In the genomic region with DNA sequence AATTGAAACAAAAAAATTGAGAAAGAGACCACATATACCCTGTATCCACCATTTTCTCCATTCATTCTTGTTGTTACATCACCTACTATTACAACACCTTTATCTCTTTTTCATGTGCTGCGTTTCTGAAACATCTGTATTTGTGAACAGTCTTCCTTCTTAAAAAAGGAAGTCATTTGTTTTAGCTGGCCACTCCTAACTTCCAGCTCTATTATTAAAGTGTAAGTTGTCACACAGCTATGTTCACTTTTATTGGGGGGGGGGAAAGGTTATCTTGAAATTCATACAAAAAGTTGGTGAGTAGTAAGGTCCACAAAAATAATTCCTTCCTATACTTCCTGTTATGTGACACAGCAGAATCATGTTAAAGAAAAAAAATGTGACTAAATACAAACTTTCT, we compare ENCODE assay signal across 21 mouse cellular contexts. TPM values are rescaled to one million over a fixed set of nuclear protein-coding genes. Genes with fewer than 3 reads are reported as not detected.
DNase-seq lines count a peak whose midpoint lies in the region; ATAC-seq and TF ChIP-seq lines count a peak whose summit lies in the region.
"Had no signal": no experiment of that assay in that cellular context is flagged by ENCODE, and none has a peak within 500 bp of the region (broad histone marks: within the 10 kb centered on the region; RNA-seq: fewer than 3 reads in every experiment).

No protein-coding gene starts in this region.

- no peak for ATAC-seq in activated CD4-positive, CD25-positive, alpha-beta regulatory T cell, adult 4 months
- ATAC-seq: forebrain, embryonic 15.5 days; intestine, embryonic 16.5 days had no signal

- intact Hi-C loops in heart, adult 2 months (cut with DNase I): no loop called here

- H3K79me2 ChIP-seq in macrophage (ENCODE audit: inconsistent target): peaks cover 67% of the 10 kb centered on the region
- peaks cover 5% of the 10 kb centered on the region for H3K79me2 ChIP-seq in heart, adult 2 months (replicated peaks; ENCODE audit: control insufficient read depth, insufficient read depth, low read length)

- H3K27ac ChIP-seq in spleen, adult 2 months (ENCODE audit: insufficient read depth, low read length): no peak overlapping the region
- H3K27ac ChIP-seq in macrophage: peak overlapping the region; percentile 92
- H3K27ac ChIP-seq in heart, adult 2 months: no peak overlapping the region; the same call in 1 of the 2 replicates
- H3K27ac ChIP-seq: embryonic facial prominence, embryonic 15.5 days; forebrain, embryonic 10.5 days; forebrain, embryonic 15.5 days; hindbrain, embryonic 10.5 days; hindbrain, embryonic 14.5 days had no signal

- TF ChIP-seq CTCF in spleen, adult 2 months (IDR thresholded peaks at IDR 0.05; ENCODE audit: extremely low read depth, insufficient read depth, insufficient read length, insufficient replicate concordance): no peak
- no peak for TF ChIP-seq CTCF in heart, adult 2 months (IDR thresholded peaks at IDR 0.05)

- peak overlapping the region; percentile 23; the same call in 1 of the 2 replicates for H3K4me3 ChIP-seq in spleen, adult 2 months (ENCODE audit: extremely low read depth, insufficient read depth, insufficient read length)
- no peak overlapping the region; the same call in 1 of the 2 replicates for H3K4me3 ChIP-seq in macrophage (ENCODE audit: inconsistent target)
- no peak overlapping the region for H3K4me3 ChIP-seq in heart, adult 2 months
- H3K4me3 ChIP-seq: embryonic facial prominence, embryonic 15.5 days; erythroblast, embryonic 14.5 days; forebrain, embryonic 10.5 days; forebrain, embryonic 15.5 days; heart, embryonic 12.5 days; hindbrain, embryonic 10.5 days had no signal

- no peak for TF ChIP-seq EP300 in heart, adult 2 months (IDR thresholded peaks at IDR 0.05; ENCODE audit: insufficient read depth, low read depth, low read length)

- no peak overlapping the region for H3K9ac ChIP-seq in heart, adult 2 months (ENCODE audit: low read depth, low read length)
- H3K9ac ChIP-seq: embryonic facial prominence, embryonic 15.5 days; forebrain, embryonic 15.5 days; heart, embryonic 12.5 days; hindbrain, embryonic 14.5 days had no signal

- 4% methylated on average over 1 of the region's 1 CpGs for WGBS in spleen, adult 2 months
- 0% methylated on average over 1 of the region's 1 CpGs for WGBS in macrophage (ENCODE audit: missing documents)
- 13% methylated on average over 1 of the region's 1 CpGs for WGBS in heart, adult 2 months

- H3K4me1 ChIP-seq in spleen, adult 2 months (ENCODE audit: control insufficient read depth, insufficient read depth, insufficient read length): peaks cover 5% of the 10 kb centered on the region
- peaks cover 5% of the 10 kb centered on the region for H3K4me1 ChIP-seq in heart, adult 2 months (ENCODE audit: control insufficient read depth, insufficient read depth, low read length)

- no peak for DNase-seq in spleen, adult 2 months (ENCODE audit: low read depth in 1 of 2, low spot score in 2 of 2)
- no peak for DNase-seq in spleen, postnatal 36 days (ENCODE audit: low spot score in 2 of 2)
- peak; percentile 46 for DNase-seq in MEL-GATA-1-ER (ENCODE audit: extremely low read depth, low read depth)
- no peak for DNase-seq in heart, adult 2 months
- no peak for DNase-seq in frontal cortex, postnatal 36 days (ENCODE audit: low spot score in 2 of 2)
- DNase-seq: adrenal gland, postnatal 14 days; B cell, adult 2 months; cerebellum, adult 18-20 months; cerebellum, adult 9-11 months; embryo, embryonic 11 days; gastrocnemius, postnatal 10 days had no signal

- TF ChIP-seq POLR2A in spleen, adult 2 months (IDR thresholded peaks at IDR 0.05; ENCODE audit: low read depth, low read length): no peak
- no peak for TF ChIP-seq POLR2A in heart, adult 2 months (IDR thresholded peaks at IDR 0.05; ENCODE audit: insufficient read depth, low read depth, low read length)

- H3K36me3 ChIP-seq in spleen, adult 2 months (ENCODE audit: control insufficient read depth, insufficient read depth, low read length): no peaks in the 10 kb centered on the region
- no peaks in the 10 kb centered on the region for H3K36me3 ChIP-seq in macrophage (ENCODE audit: inconsistent target)
- H3K36me3 ChIP-seq in heart, adult 2 months (ENCODE audit: control insufficient read depth, insufficient read depth, low read length): peaks cover 5% of the 10 kb centered on the region
- H3K36me3 ChIP-seq: embryonic facial prominence, embryonic 15.5 days; forebrain, embryonic 10.5 days; forebrain, embryonic 15.5 days; heart, embryonic 12.5 days; hindbrain, embryonic 10.5 days had no signal

- H3K27me3 ChIP-seq in spleen, adult 2 months (ENCODE audit: control insufficient read depth, insufficient read depth, low read length): no peaks in the 10 kb centered on the region
- H3K27me3 ChIP-seq in heart, adult 2 months (ENCODE audit: control insufficient read depth, insufficient read depth, low read length): no peaks in the 10 kb centered on the region
- H3K27me3 ChIP-seq: embryonic facial prominence, embryonic 15.5 days; forebrain, embryonic 15.5 days; heart, embryonic 12.5 days had no signal

RNA-seq across cellular contexts. Expression of gene Rel, which starts 2.8 kb away (rescaled TPM):
- polyA plus RNA-seq in spleen, adult 2 months (2012; rRNA removed): 12.4 and 13.6 TPM in 2 replicates
- total RNA-seq in macrophage (2018; cell fraction: chromatin; rRNA removed): 100 to 1,000 TPM in 15 of 26 experiments, 10 to 100 TPM in 11; 39.4 to 433 (median 153) TPM
- 100 to 1,000 TPM in 8 of 26 experiments, 10 to 100 TPM in 18; 19.2 to 223 (median 33.9) TPM for total RNA-seq in macrophage (2018; cell fraction: cytosol; rRNA removed)
- 100 to 1,000 TPM in 19 of 26 experiments, 10 to 100 TPM in 7; 44.8 to 434 (median 219) TPM for total RNA-seq in macrophage (2018; cell fraction: nucleus; rRNA removed)
- 9.2 to 15.4 TPM (median 13.0 TPM) in 3 replicates for polyA plus RNA-seq in macrophage (2018)
- total RNA-seq in heart, adult 2 months (2021): 1 to 10 TPM; 7.6 to 9.5 TPM
- polyA plus RNA-seq in heart, adult 2 months (2012; rRNA removed): 3.7 and 8.4 TPM in 2 replicates
- polyA plus RNA-seq in activated CD4-positive, CD25-positive, alpha-beta regulatory T cell, adult 4 months (2017; shearing (Covaris generic)): 10 to 100 TPM; 19.5 to 23.8 TPM
